35 mouse cellular contexts compared by ENCODE assay signal in genomic region chr10:52373834-52374233, GRCm38 (mm10). TPM values are rescaled to one million over a fixed set of nuclear protein-coding genes. Genes with fewer than 3 reads are reported as not detected.
DNase-seq lines count a peak whose midpoint lies in the region; ATAC-seq and TF ChIP-seq lines count a peak whose summit lies in the region.
"Had no signal": no experiment of that assay in that cellular context is flagged by ENCODE, and none has a peak within 500 bp of the region (broad histone marks: within the 10 kb centered on the region; RNA-seq: fewer than 3 reads in every experiment).

No protein-coding gene starts in this region.

- TF ChIP-seq CTCF in forebrain, postnatal 0 days (IDR thresholded peaks at IDR 0.05; ENCODE audit: low read depth) = no peak
- no peak for TF ChIP-seq CTCF in heart, adult 2 months (IDR thresholded peaks at IDR 0.05)

- no peak overlapping the region for H3K9ac ChIP-seq in embryonic facial prominence, embryonic 14.5 days (ENCODE audit: low read depth, low read length)
- no peak overlapping the region for H3K9ac ChIP-seq in forebrain, postnatal 0 days
- no peak overlapping the region for H3K9ac ChIP-seq in heart, adult 2 months (ENCODE audit: low read depth, low read length)
- H3K9ac ChIP-seq: embryonic facial prominence, embryonic 12.5 days; forebrain, embryonic 15.5 days; heart, embryonic 15.5 days; hindbrain, embryonic 13.5 days; liver, embryonic 13.5 days; midbrain, embryonic 12.5 days; neural tube, embryonic 13.5 days had no signal

- no peaks in the 10 kb centered on the region for H3K9me3 ChIP-seq in embryonic facial prominence, embryonic 14.5 days (ENCODE audit: control insufficient read depth, low read length)
- no peaks in the 10 kb centered on the region for H3K9me3 ChIP-seq in embryonic facial prominence, embryonic 10.5 days
- H3K9me3 ChIP-seq in forebrain, postnatal 0 days (ENCODE audit: low read length) = no peaks in the 10 kb centered on the region
- H3K9me3 ChIP-seq: embryonic facial prominence, embryonic 12.5 days; forebrain, embryonic 10.5 days; forebrain, embryonic 15.5 days; heart, embryonic 15.5 days; hindbrain, embryonic 13.5 days; liver, embryonic 13.5 days; megakaryocyte, embryonic 14.5 days; midbrain, embryonic 12.5 days; neural tube, embryonic 13.5 days had no signal

- no peak for TF ChIP-seq POLR2A in heart, adult 2 months (IDR thresholded peaks at IDR 0.05; ENCODE audit: insufficient read depth, low read depth, low read length)

- no peaks in the 10 kb centered on the region for H3K27me3 ChIP-seq in embryonic facial prominence, embryonic 14.5 days (replicated peaks; ENCODE audit: control insufficient read depth, insufficient read depth, low read length)
- no peaks in the 10 kb centered on the region for H3K27me3 ChIP-seq in embryonic facial prominence, embryonic 10.5 days (replicated peaks; ENCODE audit: low read depth, poor library complexity, severe bottlenecking)
- H3K27me3 ChIP-seq in forebrain, postnatal 0 days (ENCODE audit: insufficient read depth, low read length) = no peaks in the 10 kb centered on the region
- H3K27me3 ChIP-seq in heart, adult 2 months (ENCODE audit: control insufficient read depth, insufficient read depth, low read length) = no peaks in the 10 kb centered on the region
- H3K27me3 ChIP-seq: embryonic facial prominence, embryonic 12.5 days; forebrain, embryonic 15.5 days; heart, embryonic 15.5 days; hindbrain, embryonic 13.5 days; liver, embryonic 13.5 days; megakaryocyte, embryonic 14.5 days; midbrain, embryonic 12.5 days; neural tube, embryonic 13.5 days had no signal

- no peak for ATAC-seq in embryonic facial prominence, embryonic 14.5 days (ENCODE audit: low read depth)
- peak; percentile 82 for ATAC-seq in neutrophil, adult 5-6 weeks (ENCODE audit: extremely low read depth, insufficient number of reproducible peaks, low FRiP score, poor library complexity, severe bottlenecking)
- no peak for ATAC-seq in forebrain, postnatal 0 days
- ATAC-seq: forebrain, embryonic 15.5 days had no signal

- 0 out of 2 replicates have a peak, but pooled peaks cover under 1% of the 10 kb centered on the region for H3K4me1 ChIP-seq in embryonic facial prominence, embryonic 14.5 days (ENCODE audit: control insufficient read depth, insufficient read depth, low read length)
- no peaks in the 10 kb centered on the region for H3K4me1 ChIP-seq in embryonic facial prominence, embryonic 10.5 days
- H3K4me1 ChIP-seq in forebrain, postnatal 0 days (ENCODE audit: insufficient read depth) = peaks cover 3% of the 10 kb centered on the region; the same call in 1 of the 2 replicates
- H3K4me1 ChIP-seq in heart, adult 2 months (ENCODE audit: control insufficient read depth, insufficient read depth, low read length) = peaks cover 4% of the 10 kb centered on the region
- H3K4me1 ChIP-seq: embryonic facial prominence, embryonic 12.5 days; forebrain, embryonic 10.5 days; heart, embryonic 15.5 days; midbrain, embryonic 12.5 days had no signal

- DNase-seq in embryonic facial prominence, embryonic 14.5 days (ENCODE audit: low spot score) = peak; percentile 16
- DNase-seq in embryonic facial prominence, embryonic 10.5 days (ENCODE audit: low spot score) = no peak
- DNase-seq in lung, postnatal 25 days (ENCODE audit: low spot score) = peak; percentile 7
- DNase-seq in lung, postnatal 10 days = no peak
- DNase-seq in forebrain, postnatal 0 days = no peak
- no peak for DNase-seq in heart, adult 2 months
- DNase-seq: adrenal gland, postnatal 14 days; cerebellum, adult 11 months; cerebellum, adult 9-10 months; cerebellum, postnatal 36 days; gastrocnemius, adult 2 months; gastrocnemius, postnatal 36 days; heart, postnatal 4 days; kidney, adult 9 months; kidney, postnatal 10 days; layer of hippocampus, postnatal 36 days; left cerebral cortex, postnatal 4 days; liver, embryonic 13.5 days; lung, adult 2 months; lung, postnatal 4 days; right cerebral cortex, postnatal 25 days; thymus, postnatal 14 days had no signal

- no peak overlapping the region for H3K27ac ChIP-seq in embryonic facial prominence, embryonic 14.5 days (replicated peaks; ENCODE audit: low read depth, low read length)
- no peak overlapping the region for H3K27ac ChIP-seq in embryonic facial prominence, embryonic 10.5 days (replicated peaks)
- no peak overlapping the region for H3K27ac ChIP-seq in forebrain, postnatal 0 days (ENCODE audit: low read depth, low read length)
- H3K27ac ChIP-seq in heart, adult 2 months = no peak overlapping the region
- H3K27ac ChIP-seq: embryonic facial prominence, embryonic 12.5 days; forebrain, embryonic 10.5 days; forebrain, embryonic 15.5 days; gastrocnemius, adult 2 months; heart, embryonic 15.5 days; hindbrain, embryonic 13.5 days; liver, embryonic 13.5 days; midbrain, embryonic 12.5 days; neural tube, embryonic 13.5 days had no signal

- H3K79me2 ChIP-seq in heart, adult 2 months (replicated peaks; ENCODE audit: control insufficient read depth, insufficient read depth, low read length) = 0 out of 2 replicates have a peak, but pooled peaks cover 1% of the 10 kb centered on the region

- no peak overlapping the region for H3K4me3 ChIP-seq in embryonic facial prominence, embryonic 14.5 days (ENCODE audit: low read depth, low read length)
- H3K4me3 ChIP-seq in embryonic facial prominence, embryonic 10.5 days = no peak overlapping the region
- H3K4me3 ChIP-seq in forebrain, postnatal 0 days (ENCODE audit: low read depth, low read length) = no peak overlapping the region
- H3K4me3 ChIP-seq in heart, adult 2 months = no peak overlapping the region
- H3K4me3 ChIP-seq: embryonic facial prominence, embryonic 12.5 days; forebrain, embryonic 10.5 days; forebrain, embryonic 15.5 days; gastrocnemius, adult 2 months; heart, embryonic 15.5 days; hindbrain, embryonic 13.5 days; liver, embryonic 13.5 days; megakaryocyte, embryonic 14.5 days; midbrain, embryonic 12.5 days; neural tube, embryonic 13.5 days had no signal

- WGBS in embryonic facial prominence, embryonic 14.5 days = 59% methylated on average over 4 of the region's 4 CpGs
- 81% methylated on average over 4 of the region's 4 CpGs for WGBS in embryonic facial prominence, embryonic 10.5 days
- WGBS in forebrain, postnatal 0 days = 86% methylated on average over 4 of the region's 4 CpGs
- WGBS in heart, adult 2 months = 71% methylated on average over 4 of the region's 4 CpGs

- intact Hi-C loops in heart, adult 2 months (cut with DNase I) = no loop called here

- no peaks in the 10 kb centered on the region for H3K36me3 ChIP-seq in embryonic facial prominence, embryonic 14.5 days (ENCODE audit: control insufficient read depth, insufficient read depth, low read length)
- H3K36me3 ChIP-seq in embryonic facial prominence, embryonic 10.5 days (replicated peaks) = peaks cover 3% of the 10 kb centered on the region; the same call in 1 of the 2 replicates
- H3K36me3 ChIP-seq in forebrain, postnatal 0 days (ENCODE audit: insufficient read depth) = no peaks in the 10 kb centered on the region
- peaks cover 9% of the 10 kb centered on the region for H3K36me3 ChIP-seq in heart, adult 2 months (ENCODE audit: control insufficient read depth, insufficient read depth, low read length)
- H3K36me3 ChIP-seq: embryonic facial prominence, embryonic 12.5 days; forebrain, embryonic 10.5 days; forebrain, embryonic 15.5 days; heart, embryonic 15.5 days; hindbrain, embryonic 13.5 days; liver, embryonic 13.5 days; midbrain, embryonic 12.5 days; neural tube, embryonic 13.5 days had no signal

- H3K4me2 ChIP-seq in embryonic facial prominence, embryonic 14.5 days (ENCODE audit: low read depth, low read length) = no peak overlapping the region
- H3K4me2 ChIP-seq in forebrain, postnatal 0 days (ENCODE audit: low read depth) = no peak overlapping the region
- H3K4me2 ChIP-seq: embryonic facial prominence, embryonic 12.5 days; forebrain, embryonic 15.5 days; heart, embryonic 15.5 days; hindbrain, embryonic 13.5 days; liver, embryonic 13.5 days; midbrain, embryonic 12.5 days; neural tube, embryonic 13.5 days had no signal

- no peak for TF ChIP-seq EP300 in heart, adult 2 months (IDR thresholded peaks at IDR 0.05; ENCODE audit: insufficient read depth, low read depth, low read length)

RNA-seq across cellular contexts. Expression of gene Gopc, which starts 8.1 kb away (rescaled TPM):
- polyA plus RNA-seq in embryonic facial prominence, embryonic 14.5 days (2014; fragmentation: Nextera tagmentation; extraction: Ambion mirVana) = 17.3 and 19.5 TPM in 2 replicates
- polyA plus RNA-seq in embryonic facial prominence, embryonic 10.5 days (2016; fragmentation: Nextera tagmentation; extraction: Ambion mirVana) = 18.3 and 19.6 TPM in 2 replicates
- total RNA-seq in neutrophil, adult 5-6 weeks (2017) = 46.0 and 52.3 TPM in 2 replicates
- 18.5 and 22.8 TPM in 2 replicates for total RNA-seq in forebrain, postnatal 0 days (2014; rRNA removed)
- 16.6 and 22.9 TPM in 2 replicates for polyA plus RNA-seq in forebrain, postnatal 0 days (2015; fragmentation: Nextera tagmentation; extraction: Ambion mirVana)
- total RNA-seq in heart, adult 2 months (2021) = 10 to 100 TPM; 11.9 to 12.0 TPM
- 4.2 and 7.6 TPM in 2 replicates for polyA plus RNA-seq in heart, adult 2 months (2012; rRNA removed)

RNA-seq across cellular contexts. Expression of gene Nepn, which starts 14.9 kb away (rescaled TPM):
- 0.10 TPM in 1 of 2 replicates, not detected in the other for polyA plus RNA-seq in embryonic facial prominence, embryonic 14.5 days (2014; fragmentation: Nextera tagmentation; extraction: Ambion mirVana)
- polyA plus RNA-seq in embryonic facial prominence, embryonic 10.5 days (2016; fragmentation: Nextera tagmentation; extraction: Ambion mirVana) = not detected in 2 replicates
- not detected in 2 replicates for total RNA-seq in neutrophil, adult 5-6 weeks (2017)
- total RNA-seq in forebrain, postnatal 0 days (2014; rRNA removed) = not detected in 2 replicates
- not detected in 2 replicates for polyA plus RNA-seq in forebrain, postnatal 0 days (2015; fragmentation: Nextera tagmentation; extraction: Ambion mirVana)
- total RNA-seq in heart, adult 2 months (2021) = under 1 TPM; 0.59 to 0.63 TPM
- polyA plus RNA-seq in heart, adult 2 months (2012; rRNA removed) = 1.2 and 2.1 TPM in 2 replicates
- total RNA-seq: gastrocnemius, adult 2 months; layer of hippocampus, postnatal 36 days; left cerebral cortex, postnatal 4 days had no signal
- polyA plus RNA-seq: forebrain, embryonic 10.5 days; forebrain, embryonic 15.5 days; heart, embryonic 15.5 days; hindbrain, embryonic 13.5 days; large intestine, adult 2 months; liver, embryonic 13.5 days; midbrain, embryonic 12.5 days; neural tube, embryonic 13.5 days had no signal

RNA-seq across cellular contexts. Expression of gene Gm26741, which starts 15.3 kb away (rescaled TPM):
- polyA plus RNA-seq in embryonic facial prominence, embryonic 14.5 days (2014; fragmentation: Nextera tagmentation; extraction: Ambion mirVana) = not detected in 2 replicates
- not detected in 2 replicates for polyA plus RNA-seq in embryonic facial prominence, embryonic 10.5 days (2016; fragmentation: Nextera tagmentation; extraction: Ambion mirVana)
- total RNA-seq in neutrophil, adult 5-6 weeks (2017) = not detected in 2 replicates
- not detected in 2 replicates for total RNA-seq in forebrain, postnatal 0 days (2014; rRNA removed)
- polyA plus RNA-seq in forebrain, postnatal 0 days (2015; fragmentation: Nextera tagmentation; extraction: Ambion mirVana) = not detected in 2 replicates
- total RNA-seq in heart, adult 2 months (2021) = not detected
- not detected in 2 replicates for polyA plus RNA-seq in heart, adult 2 months (2012; rRNA removed)
- total RNA-seq: adrenal gland, postnatal 14 days; gastrocnemius, adult 2 months; gastrocnemius, postnatal 36 days; heart, postnatal 4 days; layer of hippocampus, postnatal 36 days; left cerebral cortex, postnatal 4 days had no signal
- polyA plus RNA-seq: embryonic facial prominence, embryonic 12.5 days; forebrain, embryonic 10.5 days; forebrain, embryonic 15.5 days; heart, embryonic 15.5 days; hindbrain, embryonic 13.5 days; large intestine, adult 2 months; limb, embryonic 14.5 days; liver, embryonic 13.5 days; lung, adult 2 months; midbrain, embryonic 12.5 days; neural tube, embryonic 13.5 days; stomach, embryonic 16.5 days; urinary bladder, adult 2 months had no signal

RNA-seq across cellular contexts. Expression of gene Nus1, which starts 43.5 kb away (rescaled TPM):
- polyA plus RNA-seq in embryonic facial prominence, embryonic 14.5 days (2014; fragmentation: Nextera tagmentation; extraction: Ambion mirVana) = 16.2 and 16.6 TPM in 2 replicates
- 13.3 and 13.7 TPM in 2 replicates for polyA plus RNA-seq in embryonic facial prominence, embryonic 10.5 days (2016; fragmentation: Nextera tagmentation; extraction: Ambion mirVana)
- total RNA-seq in neutrophil, adult 5-6 weeks (2017) = 18.9 and 26.0 TPM in 2 replicates
- total RNA-seq in forebrain, postnatal 0 days (2014; rRNA removed) = 21.2 and 31.8 TPM in 2 replicates
- 11.5 and 19.1 TPM in 2 replicates for polyA plus RNA-seq in forebrain, postnatal 0 days (2015; fragmentation: Nextera tagmentation; extraction: Ambion mirVana)
- 10 to 100 TPM; 33.4 to 36.8 TPM for total RNA-seq in heart, adult 2 months (2021)
- 8.0 and 13.9 TPM in 2 replicates for polyA plus RNA-seq in heart, adult 2 months (2012; rRNA removed)

Comparison
In these comparisons a context has a peak if more than half of its experiments do, and no peak if none do; other contexts are left out.
1. DNase-seq: peak in embryonic facial prominence, embryonic 14.5 days (single experiment) and lung, postnatal 25 days (single experiment); none in embryonic facial prominence, embryonic 10.5 days (single experiment), lung, postnatal 10 days (single experiment), forebrain, postnatal 0 days (single experiment) and heart, adult 2 months (0 of 2).